Mouse (Mus musculus): ENCODE results near the gene Ddc. TPM values are rescaled to one million over a fixed set of nuclear protein-coding genes. Genes with fewer than 3 reads are reported as not detected.

Gene Ddc
- polyA plus RNA-seq (2014; fragmentation: Illumina TruSeq; extraction: RNeasy Lipid Tissue Mini Kit (QIAGEN cat#74804); ENCODE audit: low replicate concordance) = 619 TPM

DNA sequence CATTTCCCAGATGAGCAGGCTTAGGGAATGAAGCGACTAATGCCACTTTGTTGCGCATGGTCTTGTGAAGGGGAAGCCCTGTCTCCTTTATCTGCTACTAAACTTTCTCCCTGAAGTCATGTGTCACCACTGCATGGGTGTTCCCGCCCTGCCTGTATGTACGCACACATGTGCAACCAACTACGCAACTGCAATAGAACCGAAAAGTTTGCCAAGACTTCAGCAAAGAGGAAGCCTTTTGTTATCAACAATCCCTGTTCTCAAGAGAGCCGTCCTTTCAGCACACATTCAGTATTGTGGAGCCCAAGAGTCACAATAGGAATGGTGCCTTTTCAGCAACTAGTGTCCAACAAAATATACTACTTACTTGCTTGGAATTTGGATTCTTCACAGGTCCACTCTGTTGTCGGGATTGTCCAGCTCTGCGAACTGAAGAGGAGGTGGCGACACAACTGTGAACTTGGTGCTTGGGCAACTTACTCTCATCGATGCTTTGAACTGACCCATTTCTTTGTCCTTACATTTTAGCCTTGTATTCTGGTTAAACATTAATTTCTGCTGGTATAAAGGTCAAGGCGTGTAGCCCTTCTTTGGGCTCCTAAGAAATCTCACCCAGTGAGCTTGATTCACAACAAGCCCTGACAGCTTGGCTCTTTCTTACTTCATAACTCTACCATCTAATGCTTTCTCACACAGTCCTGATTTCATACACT lies at the start of gene Ddc:
Ddc (minus strand) TSS at position 500 of the 713 bp plus-strand sequence.

DNA sequence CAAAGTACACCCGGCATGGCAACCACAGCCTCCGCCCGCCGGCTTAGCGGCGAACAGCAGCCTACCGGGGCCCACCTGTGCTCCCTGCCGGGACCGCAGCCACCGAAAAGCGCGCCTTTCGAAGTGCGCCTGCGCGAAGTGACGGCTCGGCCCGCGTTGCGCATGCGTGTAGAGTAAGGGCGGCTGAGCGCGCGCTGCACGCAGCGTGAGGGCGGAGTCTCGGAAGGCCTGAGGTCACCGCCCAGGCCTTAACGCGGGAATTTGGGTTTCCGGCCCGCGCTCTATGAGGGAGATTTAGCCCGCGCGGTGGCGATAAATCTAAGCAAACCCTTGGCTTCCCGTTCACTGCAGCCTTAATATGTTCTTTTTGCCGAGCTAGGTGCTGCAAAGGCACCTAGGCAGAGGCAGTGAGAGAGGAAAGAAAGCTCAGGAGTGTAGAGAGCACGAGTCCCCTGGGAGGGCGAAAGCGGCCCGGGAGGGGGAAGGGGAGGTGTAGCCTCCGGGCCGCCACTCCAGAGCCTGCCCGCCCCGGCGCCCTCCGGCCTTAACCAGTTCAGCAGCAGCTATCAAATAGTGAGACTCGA lies 89.0 kb downstream of the Ddc start, which contains the start of gene Fignl1:
Fignl1 (minus strand) TSS at position 143 of the 584 bp plus-strand sequence.

Other genes starting within 250 kb of the Ddc start
- 8.9 TPM for gene Ikzf1, start 213.1 kb downstream of the Ddc start, polyA plus RNA-seq (2014; fragmentation: Illumina TruSeq; extraction: RNeasy Lipid Tissue Mini Kit (QIAGEN cat#74804); ENCODE audit: low replicate concordance)
- 14.2 TPM for gene Fignl1, start 89.2 kb downstream of the Ddc start, polyA plus RNA-seq (2014; fragmentation: Illumina TruSeq; extraction: RNeasy Lipid Tissue Mini Kit (QIAGEN cat#74804); ENCODE audit: low replicate concordance)
- 4.8 TPM for gene Grb10, start 140.5 kb upstream of the Ddc start, polyA plus RNA-seq (2014; fragmentation: Illumina TruSeq; extraction: RNeasy Lipid Tissue Mini Kit (QIAGEN cat#74804); ENCODE audit: low replicate concordance)